Mouse (Mus musculus) liver, postnatal 0 days (tissue): ENCODE measurements at regions not wholly inside any gene's neighbourhood (a gene's known extent, or its start where the extent isn't known, plus 50 kb on each side); places are given as distances from the start of the nearest gene placed in this dataset.

ENCODE experiments used
- CTCF ChIP-seq: sonication (generic); IDR thresholded peaks from 2 replicates; pipeline ENCODE4 v1.5.1; 2016; ENCODE audit warnings: antibody characterized with exemption, low read depth
- EP300 ChIP-seq: IDR thresholded peaks from 2 replicates; pipeline ENCODE4 v1.6.1; 2016; ENCODE audit warnings: antibody characterized with exemption, low read depth, mild to moderate bottlenecking

DNA sequence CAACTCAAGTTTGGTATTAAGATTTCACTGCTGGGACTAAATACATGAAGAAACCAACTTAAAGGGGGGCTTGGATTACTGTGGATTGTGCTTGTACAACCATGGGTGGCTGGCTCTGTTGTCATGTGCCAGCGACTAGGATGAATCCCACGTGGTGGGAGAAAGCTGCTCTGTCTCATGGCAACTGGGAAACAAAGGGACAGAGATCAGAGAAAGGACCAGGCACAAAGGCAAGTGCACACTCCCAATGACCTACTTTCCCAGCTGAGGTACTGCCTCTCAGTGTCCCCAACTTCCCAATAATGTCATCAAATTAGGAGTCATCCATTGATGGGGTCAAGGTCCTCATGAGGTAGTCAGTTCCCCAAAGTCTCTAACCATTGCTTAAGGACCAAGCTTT lies 337.4 kb downstream of the Rps24 start:
- TF ChIP-seq CTCF = no peak
- no peak for TF ChIP-seq EP300
